Mouse (Mus musculus) liver, adult 2 months (tissue): ENCODE data around the gene Tubal3. TPM values are rescaled to one million over a fixed set of nuclear protein-coding genes. Genes with fewer than 3 reads are reported as not detected.

Source experiments
- DNase-seq: peaks from one replicate; pipeline ENCODE4 v3.0.0-alpha.2; 2011; ENCODE audit warnings: low read depth, low spot score; ENCODE audit errors: extremely low read depth
- H3K27ac ChIP-seq: fragments of 200-500 bp; replicated peaks from 2 replicates; pipeline ENCODE4 v1.5.1; 2012; ENCODE audit warnings: low read depth, mild to moderate bottlenecking, control low read depth, inconsistent platforms, low read length; ENCODE audit not compliant: insufficient read depth
- H3K27me3 ChIP-seq: fragments of 200-500 bp; 2 replicates; pipeline ENCODE4 v1.6.1; 2012; ENCODE audit warnings: mild to moderate bottlenecking, moderate library complexity, low read length, inconsistent platforms; ENCODE audit not compliant: control insufficient read depth, insufficient read depth
- H3K36me3 ChIP-seq: fragments of 200-500 bp; 2 replicates; pipeline ENCODE4 v1.6.1; 2012; ENCODE audit warnings: low read length, inconsistent platforms; ENCODE audit not compliant: control insufficient read depth, insufficient read depth
- H3K4me1 ChIP-seq: fragments of 200-500 bp; 2 replicates; pipeline ENCODE4 v1.6.1; 2011; ENCODE audit warnings: low read length; ENCODE audit not compliant: control insufficient read depth, insufficient read depth
- H3K4me3 ChIP-seq: fragments of 200-500 bp; 2 replicates; pipeline ENCODE4 v1.5.1; 2011; ENCODE audit warnings: low read depth, mild to moderate bottlenecking, control low read depth, low read length, moderate library complexity; ENCODE audit not compliant: insufficient read depth
- H3K79me2 ChIP-seq: fragments of 200-500 bp; 2 replicates; pipeline ENCODE4 v1.6.1; 2012; ENCODE audit warnings: inconsistent platforms, mild to moderate bottlenecking, low read length, moderate library complexity; ENCODE audit not compliant: control insufficient read depth, insufficient read depth
- H3K9ac ChIP-seq: fragments of 200-500 bp; 2 replicates; pipeline ENCODE4 v1.6.1; 2012; ENCODE audit warnings: low read depth, mild to moderate bottlenecking, control low read depth, inconsistent platforms, low read length
- CTCF ChIP-seq: fragments of 200-500 bp; IDR thresholded peaks from 2 replicates; pipeline ENCODE4 v1.5.1; 2011; ENCODE audit warnings: low read depth, low read length, control low read depth
- POLR2A ChIP-seq: fragments of 200-500 bp; IDR thresholded peaks from 2 replicates; pipeline ENCODE4 v1.6.1; 2011; ENCODE audit warnings: low read length, control low read depth; ENCODE audit not compliant: insufficient read depth; ENCODE audit errors: extremely low read depth
- WGBS: fragments of 180-500 bp; shearing (Covaris S2); methylation state at CpG from one replicate; pipeline ENCODE4 v1.1.7; 2018; 5-methylcytosine and 5-hydroxymethylcytosine counted together
- polyA plus RNA-seq: library from polyadenylated mRNA; depleted of rRNA; stranded (reverse); fragments of >200 nt; gene quantifications from 2 replicates; pipeline ENCODE4 v1.2.3, GENCODE M21; 2012; rRNA removed
- total RNA-seq: library from RNA; depleted of rRNA; stranded (reverse); fragments of >200 nt; gene quantifications from 2 replicates; pipeline ENCODE4 v1.2.3, GENCODE M21; 2014; rRNA removed

Tubal3 gene
- total and polyA plus RNA-seq, 2 experiments: not detected

GRCm38 (mm10) chr13:3968849-3969248 lies 50.8 kb downstream of the Tubal3 start:
- Histone ChIP-seq H3K4me1 (no peaks in the 10 kb centered on the region), H3K27ac (no peak overlapping the region), H3K36me3 (no peaks in the 10 kb centered on the region), H3K9ac (no peak overlapping the region), H3K79me2 (no peaks in the 10 kb centered on the region), H3K4me3 (no peak overlapping the region), H3K27me3 (no peaks in the 10 kb centered on the region)
- DNase-seq: no peak
- TF ChIP-seq CTCF (no peak), POLR2A (no peak)
- WGBS: 86% methylated on average over 4 of the region's 4 CpGs

Other genes with a start within 250 kb of the Tubal3 start
- gene Calml3, start 114.0 kb upstream of the Tubal3 start, total RNA-seq: not detected in 2 replicates
- gene Calml3, start 114.0 kb upstream of the Tubal3 start, polyA plus RNA-seq: not detected in 2 replicates
- gene Calm4, start 80.5 kb upstream of the Tubal3 start, total RNA-seq: not detected in 2 replicates
- not detected in 2 replicates for gene Calm4, start 80.5 kb upstream of the Tubal3 start, polyA plus RNA-seq
- gene Calm5, start 64.1 kb upstream of the Tubal3 start, total RNA-seq: not detected in 2 replicates
- gene Calm5, start 64.1 kb upstream of the Tubal3 start, polyA plus RNA-seq: not detected in 2 replicates
- gene Net1, start 54 bp upstream of the Tubal3 start, total RNA-seq: 20.5 and 26.3 TPM in 2 replicates
- 17.1 and 18.4 TPM in 2 replicates for gene Net1, start 54 bp upstream of the Tubal3 start, polyA plus RNA-seq
- gene Ucn3, start 27.1 kb downstream of the Tubal3 start, total RNA-seq: not detected in 2 replicates
- not detected in 2 replicates for gene Ucn3, start 27.1 kb downstream of the Tubal3 start, polyA plus RNA-seq
- 559 and 727 TPM in 2 replicates for gene Akr1c14, start 130.7 kb downstream of the Tubal3 start, total RNA-seq
- gene Akr1c14, start 130.7 kb downstream of the Tubal3 start, polyA plus RNA-seq: 72.5 and 77.5 TPM in 2 replicates
- 0.55 and 3.0 TPM in 2 replicates for gene Akr1c18, start 232.4 kb downstream of the Tubal3 start, total RNA-seq
- gene Akr1c18, start 232.4 kb downstream of the Tubal3 start, polyA plus RNA-seq: not detected in 2 replicates